Mouse (Mus musculus): ENCODE results near the gene Myo5c. TPM values are rescaled to one million over a fixed set of nuclear protein-coding genes. Genes with fewer than 3 reads are reported as not detected.
A peak's percentile ranks its signal among the peaks of the same experiment; 100 is the strongest.
"Not testable (repeated sequence)": the region's sequence is repeated elsewhere in the genome, so short reads cannot be mapped to it uniquely, and the experiment has no call there.

Gene Myo5c
- polyA plus RNA-seq, 1 experiment = 5.0 TPM

- no peak for TF ChIP-seq CTCF (IDR thresholded peaks at IDR 0.05; ENCODE audit: extremely low read depth, insufficient read depth, low read length)
- TF ChIP-seq POLR2A (IDR thresholded peaks at IDR 0.05; ENCODE audit: extremely low read depth, insufficient read depth, low read length) = no peak
- Histone ChIP-seq H3K27ac (ENCODE audit: insufficient read depth, low read length) (no peak overlapping the region), H3K4me3 (ENCODE audit: insufficient read depth, low read length) (no peak overlapping the region), H3K4me1 (ENCODE audit: control insufficient read depth, insufficient read depth, low read length) (peaks cover 14% of the 10 kb centered on the region)
Observed at GRCm38 (mm10) chr9:75238179-75238578, 6.4 kb downstream of the Myo5c start.

GRCm38 (mm10) chr9:75243052-75243451 is 11.2 kb downstream of the Myo5c start:
- H3K27ac ChIP-seq (ENCODE audit: insufficient read depth, low read length) = peak overlapping the region; percentile 97
- TF ChIP-seq CTCF (IDR thresholded peaks at IDR 0.05; ENCODE audit: extremely low read depth, insufficient read depth, low read length) (no peak), POLR2A (IDR thresholded peaks at IDR 0.05; ENCODE audit: extremely low read depth, insufficient read depth, low read length) (peak; percentile 44; the same call in 1 of the 2 replicates)

GRCm38 (mm10) chr9:75243730-75244406 is 12.0 kb downstream of the Myo5c start:
- H3K27ac ChIP-seq (ENCODE audit: insufficient read depth, low read length) = peak overlapping the region; percentile 97

More at GRCm38 (mm10) chr9:75243052-75243451, 11.2 kb downstream of the Myo5c start:
- Histone ChIP-seq H3K4me1 (ENCODE audit: control insufficient read depth, insufficient read depth, low read length) (peaks cover 13% of the 10 kb centered on the region), H3K4me3 (ENCODE audit: insufficient read depth, low read length) (no peak overlapping the region)

GRCm38 (mm10) chr9:75244527-75244926 is 12.7 kb downstream of the Myo5c start:
- H3K27ac ChIP-seq (ENCODE audit: insufficient read depth, low read length) = no peak overlapping the region

More at GRCm38 (mm10) chr9:75243730-75244406, 12.0 kb downstream of the Myo5c start:
- TF ChIP-seq CTCF (IDR thresholded peaks at IDR 0.05; ENCODE audit: extremely low read depth, insufficient read depth, low read length) (no peak), POLR2A (IDR thresholded peaks at IDR 0.05; ENCODE audit: extremely low read depth, insufficient read depth, low read length) (no peak)
- H3K4me3 ChIP-seq (ENCODE audit: insufficient read depth, low read length) = no peak overlapping the region
- H3K4me1 ChIP-seq (ENCODE audit: control insufficient read depth, insufficient read depth, low read length) = peaks cover 15% of the 10 kb centered on the region

GRCm38 (mm10) chr9:75246080-75246930 is 14.5 kb downstream of the Myo5c start:
- Histone ChIP-seq H3K27ac (ENCODE audit: insufficient read depth, low read length) (peak overlapping the region; percentile 52), H3K4me3 (ENCODE audit: insufficient read depth, low read length) (no peak overlapping the region), H3K4me1 (ENCODE audit: control insufficient read depth, insufficient read depth, low read length) (peaks cover 16% of the 10 kb centered on the region)
- TF ChIP-seq POLR2A (IDR thresholded peaks at IDR 0.05; ENCODE audit: extremely low read depth, insufficient read depth, low read length) (no peak), CTCF (IDR thresholded peaks at IDR 0.05; ENCODE audit: extremely low read depth, insufficient read depth, low read length) (no peak)

More at GRCm38 (mm10) chr9:75244527-75244926, 12.7 kb downstream of the Myo5c start:
- no peak overlapping the region for H3K4me3 ChIP-seq (ENCODE audit: insufficient read depth, low read length)
- peaks cover 15% of the 10 kb centered on the region for H3K4me1 ChIP-seq (ENCODE audit: control insufficient read depth, insufficient read depth, low read length)
- TF ChIP-seq POLR2A (IDR thresholded peaks at IDR 0.05; ENCODE audit: extremely low read depth, insufficient read depth, low read length) (no peak), CTCF (IDR thresholded peaks at IDR 0.05; ENCODE audit: extremely low read depth, insufficient read depth, low read length) (0 out of 2 replicates have a peak, but pooled peaks have one; percentile 13)

- Histone ChIP-seq H3K4me3 (ENCODE audit: insufficient read depth, low read length) (no peak overlapping the region), H3K27ac (ENCODE audit: insufficient read depth, low read length) (peak overlapping the region; percentile 78), H3K4me1 (ENCODE audit: control insufficient read depth, insufficient read depth, low read length) (peaks cover 17% of the 10 kb centered on the region)
- TF ChIP-seq POLR2A (IDR thresholded peaks at IDR 0.05; ENCODE audit: extremely low read depth, insufficient read depth, low read length) (no peak; the same call in 1 of the 2 replicates), CTCF (IDR thresholded peaks at IDR 0.05; ENCODE audit: extremely low read depth, insufficient read depth, low read length) (no peak)
Observed at GRCm38 (mm10) chr9:75247870-75248269, 16.1 kb downstream of the Myo5c start.

- Histone ChIP-seq H3K27ac (ENCODE audit: insufficient read depth, low read length) (peak overlapping the region; percentile 78), H3K4me3 (ENCODE audit: insufficient read depth, low read length) (no peak overlapping the region)
Observed at GRCm38 (mm10) chr9:75248359-75248758, 16.5 kb downstream of the Myo5c start.

GRCm38 (mm10) chr9:75248874-75249273 is 17.1 kb downstream of the Myo5c start:
- no peak for TF ChIP-seq POLR2A (IDR thresholded peaks at IDR 0.05; ENCODE audit: extremely low read depth, insufficient read depth, low read length)
- no peak for TF ChIP-seq CTCF (IDR thresholded peaks at IDR 0.05; ENCODE audit: extremely low read depth, insufficient read depth, low read length)
- H3K4me3 ChIP-seq (ENCODE audit: insufficient read depth, low read length) = no peak overlapping the region
- H3K27ac ChIP-seq (ENCODE audit: insufficient read depth, low read length) = no peak overlapping the region
- H3K4me1 ChIP-seq (ENCODE audit: control insufficient read depth, insufficient read depth, low read length) = peaks cover 18% of the 10 kb centered on the region

More at GRCm38 (mm10) chr9:75248359-75248758, 16.5 kb downstream of the Myo5c start:
- H3K4me1 ChIP-seq (ENCODE audit: control insufficient read depth, insufficient read depth, low read length) = peaks cover 20% of the 10 kb centered on the region
- TF ChIP-seq CTCF (IDR thresholded peaks at IDR 0.05; ENCODE audit: extremely low read depth, insufficient read depth, low read length) = no peak

GRCm38 (mm10) chr9:75253158-75253557 is 21.3 kb downstream of the Myo5c start:
- Histone ChIP-seq H3K4me1 (ENCODE audit: control insufficient read depth, insufficient read depth, low read length) (peaks cover 20% of the 10 kb centered on the region), H3K27ac (ENCODE audit: insufficient read depth, low read length) (peak overlapping the region; percentile 93)
- not testable (repeated sequence) for H3K4me3 ChIP-seq (ENCODE audit: insufficient read depth, low read length)

All from cortical plate, adult 2 months (tissue).